Mouse (Mus musculus) forebrain, postnatal 0 days (tissue): ENCODE results near the gene Rhox2a. TPM values are rescaled to one million over a fixed set of nuclear protein-coding genes. Genes with fewer than 3 reads are reported as not detected.
"Not testable (repeated sequence)": the region's sequence is repeated elsewhere in the genome, so short reads cannot be mapped to it uniquely, and the experiment has no call there.

Experiments used
- ATAC-seq: fragments of 200-750 bp; cut with Nextera tagmentation; 2 replicates; pipeline ENCODE4 v1.8.0; 2017; ENCODE audit warnings: mild to moderate bottlenecking, moderate library complexity
- DNase-seq: peaks from one replicate; pipeline ENCODE4 v3.0.0-alpha.2; 2015
- H3K27ac ChIP-seq: fragments of 300-500 bp; sonication (generic); 2 replicates; pipeline ENCODE4 v1.5.1; 2014; ENCODE audit warnings: low read depth, mild to moderate bottlenecking, antibody characterized with exemption, low read length, moderate library complexity, mixed read lengths
- H3K27me3 ChIP-seq: fragments of 300-500 bp; sonication (generic); 2 replicates; pipeline ENCODE4 v1.6.1; 2014; ENCODE audit warnings: mild to moderate bottlenecking, low read length, mixed read lengths; ENCODE audit not compliant: insufficient read depth
- H3K36me3 ChIP-seq: fragments of 300-500 bp; sonication (generic); 2 replicates; pipeline ENCODE4 v1.6.1; 2014; ENCODE audit warnings: mild to moderate bottlenecking, moderate library complexity; ENCODE audit not compliant: insufficient read depth
- H3K4me1 ChIP-seq: fragments of 300-500 bp; sonication (generic); 2 replicates; pipeline ENCODE4 v1.6.1; 2014; ENCODE audit warnings: antibody characterized with exemption; ENCODE audit not compliant: insufficient read depth
- H3K4me2 ChIP-seq: fragments of 300-500 bp; sonication (generic); 2 replicates; pipeline ENCODE4 v1.6.1; 2014; ENCODE audit warnings: low read depth, mild to moderate bottlenecking, moderate library complexity
- H3K4me3 ChIP-seq: fragments of 300-500 bp; sonication (generic); 2 replicates; pipeline ENCODE4 v1.5.1; 2014; ENCODE audit warnings: low read depth, low read length, mixed read lengths
- H3K9ac ChIP-seq: fragments of 300-500 bp; sonication (generic); 2 replicates; pipeline ENCODE4 v1.6.1; 2014; ENCODE audit warnings: mild to moderate bottlenecking
- H3K9me3 ChIP-seq: fragments of 300-500 bp; sonication (generic); 2 replicates; pipeline ENCODE4 v1.6.1; 2016; ENCODE audit warnings: low read length
- CTCF ChIP-seq: sonication (generic); IDR thresholded peaks from 2 replicates; pipeline ENCODE4 v1.5.1; 2016; ENCODE audit warnings: antibody characterized with exemption, control low read depth, low read depth
- WGBS: fragments of 180-500 bp; shearing (Covaris S2); extraction: QIAGEN DNeasy Blood & Tissue Kit; methylation state at CpG from one replicate; pipeline ENCODE4 v1.1.7; 2014; 5-methylcytosine and 5-hydroxymethylcytosine counted together
- polyA plus RNA-seq: library from polyadenylated mRNA; unstranded; fragments of >200 nt; fragmentation: Nextera tagmentation; extraction: Ambion mirVana; gene quantifications from 2 replicates; pipeline ENCODE4 v1.2.1, GENCODE M21; 2015
- total RNA-seq: library from RNA; depleted of rRNA; stranded (reverse); fragments of >200 nt; gene quantifications from 2 replicates; pipeline ENCODE4 v1.2.3, GENCODE M21; 2014; rRNA removed

Gene Rhox2a
- total RNA-seq (not detected in 2 replicates), polyA plus RNA-seq (not detected in 2 replicates)

GRCm38 (mm10) chrX:37244676-37245075, at the start of gene Rhox2a:
Gene Rhox2a (plus strand): TSS chrX:37244976.
- H3K4me1 ChIP-seq: not testable (repeated sequence)

GRCm38 (mm10) chrX:37198676-37199075, 46.1 kb upstream of the Rhox2a start:
- no peak overlapping the region for H3K4me2 ChIP-seq
- H3K9ac ChIP-seq: no peak overlapping the region
- 76% methylated on average over 8 of the region's 8 CpGs for WGBS
- no peak for DNase-seq
- H3K27ac ChIP-seq: no peak overlapping the region
- no peaks in the 10 kb centered on the region for H3K4me1 ChIP-seq
- no peaks in the 10 kb centered on the region for H3K9me3 ChIP-seq
- no peaks in the 10 kb centered on the region for H3K36me3 ChIP-seq
- H3K4me3 ChIP-seq: no peak overlapping the region
- TF ChIP-seq CTCF: no peak
- no peak for ATAC-seq
- no peaks in the 10 kb centered on the region for H3K27me3 ChIP-seq

More at GRCm38 (mm10) chrX:37244676-37245075, at the start of gene Rhox2a:
- WGBS: no CpG with 5 or more reads among the region's 9 CpGs
- not testable (repeated sequence) for ATAC-seq, H3K9ac ChIP-seq, H3K4me2 ChIP-seq, H3K36me3 ChIP-seq, H3K9me3 ChIP-seq, H3K27me3 ChIP-seq, DNase-seq, H3K27ac ChIP-seq, H3K4me3 ChIP-seq

- Histone ChIP-seq H3K4me3 (no peak within 1 kb of the TSS), H3K9me3 (no peaks in the 10 kb centered on the region), H3K36me3 (no peaks in the 10 kb centered on the region), H3K4me1 (no peaks in the 10 kb centered on the region), H3K9ac (no peak within 1 kb of the TSS), H3K27ac (no peak within 1 kb of the TSS), H3K27me3 (no peaks in the 10 kb centered on the region), H3K4me2 (no peak within 1 kb of the TSS)
- WGBS: 92% methylated on average over 10 of the region's 10 CpGs
- ATAC-seq: no peak
- DNase-seq: no peak
- TF ChIP-seq CTCF: no peak
These were observed 33.8 kb upstream of the Rhox2a start, which contains the start of gene Gm9 for GRCm38 (mm10) chrX:37210941-37211340. Gene Gm9 (minus strand): TSS chrX:37211041.

- WGBS: 83% methylated on average over 1 of the region's 1 CpGs
- H3K4me1 ChIP-seq, ATAC-seq, H3K27ac ChIP-seq, H3K4me2 ChIP-seq, H3K27me3 ChIP-seq, H3K36me3 ChIP-seq, DNase-seq, H3K9me3 ChIP-seq, H3K4me3 ChIP-seq, H3K9ac ChIP-seq: not testable (repeated sequence)
These were observed 22.6 kb upstream of the Rhox2a start, which contains the start of gene Rhox1 for GRCm38 (mm10) chrX:37222158-37222557. Gene Rhox1 (minus strand): TSS chrX:37222258.

GRCm38 (mm10) chrX:37249619-37250018, 4.8 kb downstream of the Rhox2a start, which contains the start of gene Rhox3a:
Gene Rhox3a (plus strand): TSS chrX:37249919.
- not testable (repeated sequence) for H3K9ac ChIP-seq, H3K36me3 ChIP-seq, ATAC-seq, H3K9me3 ChIP-seq, H3K27ac ChIP-seq, H3K27me3 ChIP-seq, H3K4me1 ChIP-seq, H3K4me2 ChIP-seq, H3K4me3 ChIP-seq, DNase-seq
- 100% methylated on average over 1 of the region's 3 CpGs for WGBS

- H3K27ac ChIP-seq, H3K9me3 ChIP-seq, H3K4me3 ChIP-seq, H3K36me3 ChIP-seq, H3K9ac ChIP-seq, H3K4me2 ChIP-seq, H3K4me1 ChIP-seq, DNase-seq, H3K27me3 ChIP-seq, ATAC-seq: not testable (repeated sequence)
- WGBS: 98% methylated on average over 10 of the region's 19 CpGs
These were observed 20.3 kb downstream of the Rhox2a start, which contains the start of gene Rhox4a for GRCm38 (mm10) chrX:37265038-37265437. Gene Rhox4a (plus strand): TSS chrX:37265338.

Other genes with a start within 250 kb of the Rhox2a start
- not detected in 2 replicates for gene Sowahd, start 196.1 kb upstream of the Rhox2a start, total RNA-seq
- gene Sowahd, start 196.1 kb upstream of the Rhox2a start, polyA plus RNA-seq: 0.12 TPM in 1 of 2 replicates, not detected in the other
- gene Rpl39, start 159.6 kb upstream of the Rhox2a start, total RNA-seq: 270 and 540 TPM in 2 replicates
- gene Rpl39, start 159.6 kb upstream of the Rhox2a start, polyA plus RNA-seq: 360 and 524 TPM in 2 replicates
- 15.2 and 18.5 TPM in 2 replicates for gene Upf3b, start 134.7 kb upstream of the Rhox2a start, total RNA-seq
- gene Upf3b, start 134.7 kb upstream of the Rhox2a start, polyA plus RNA-seq: 17.8 and 21.1 TPM in 2 replicates
- 25.2 and 30.6 TPM in 2 replicates for gene Nkap, start 118.2 kb upstream of the Rhox2a start, total RNA-seq
- 10.6 and 19.5 TPM in 2 replicates for gene Nkap, start 118.2 kb upstream of the Rhox2a start, polyA plus RNA-seq
- gene Akap14, start 76.1 kb upstream of the Rhox2a start, total RNA-seq: 0.31 and 0.48 TPM in 2 replicates
- gene Akap14, start 76.1 kb upstream of the Rhox2a start, polyA plus RNA-seq: 0.18 and 0.58 TPM in 2 replicates
- 189 and 244 TPM in 2 replicates for gene Ndufa1, start 53.8 kb upstream of the Rhox2a start, total RNA-seq
- gene Ndufa1, start 53.8 kb upstream of the Rhox2a start, polyA plus RNA-seq: 644 and 741 TPM in 2 replicates
- gene Rnf113a1, start 53.7 kb upstream of the Rhox2a start, total RNA-seq: 4.2 and 7.8 TPM in 2 replicates
- gene Rnf113a1, start 53.7 kb upstream of the Rhox2a start, polyA plus RNA-seq: 22.9 and 24.0 TPM in 2 replicates
- not detected in 2 replicates for gene Gm9, start 33.9 kb upstream of the Rhox2a start, total RNA-seq
- not detected in 2 replicates for gene Gm9, start 33.9 kb upstream of the Rhox2a start, polyA plus RNA-seq
- gene Rhox1, start 22.7 kb upstream of the Rhox2a start, total RNA-seq: not detected in 2 replicates
- gene Rhox1, start 22.7 kb upstream of the Rhox2a start, polyA plus RNA-seq: not detected in 2 replicates
- not detected in 2 replicates for gene Rhox3a, start 4.9 kb downstream of the Rhox2a start, total RNA-seq
- not detected in 2 replicates for gene Rhox3a, start 4.9 kb downstream of the Rhox2a start, polyA plus RNA-seq
- not detected in 2 replicates for gene Rhox4a, start 20.4 kb downstream of the Rhox2a start, total RNA-seq
- not detected in 2 replicates for gene Rhox4a, start 20.4 kb downstream of the Rhox2a start, polyA plus RNA-seq
- not detected in 2 replicates for gene Rhox3a2, start 135.1 kb downstream of the Rhox2a start, total RNA-seq
- not detected in 2 replicates for gene Rhox3a2, start 135.1 kb downstream of the Rhox2a start, polyA plus RNA-seq
- gene Rhox4a2, start 145.9 kb downstream of the Rhox2a start, total RNA-seq: not detected in 2 replicates
- not detected in 2 replicates for gene Rhox4a2, start 145.9 kb downstream of the Rhox2a start, polyA plus RNA-seq
- gene Rhox2b, start 167.1 kb downstream of the Rhox2a start, total RNA-seq: not detected in 2 replicates
- gene Rhox2b, start 167.1 kb downstream of the Rhox2a start, polyA plus RNA-seq: not detected in 2 replicates
- not detected in 2 replicates for gene Rhox4b, start 187.5 kb downstream of the Rhox2a start, total RNA-seq
- not detected in 2 replicates for gene Rhox4b, start 187.5 kb downstream of the Rhox2a start, polyA plus RNA-seq
- gene Rhox2c, start 208.7 kb downstream of the Rhox2a start, total RNA-seq: not detected in 2 replicates
- gene Rhox2c, start 208.7 kb downstream of the Rhox2a start, polyA plus RNA-seq: not detected in 2 replicates
- not detected in 2 replicates for gene Rhox3c, start 213.6 kb downstream of the Rhox2a start, total RNA-seq
- gene Rhox3c, start 213.6 kb downstream of the Rhox2a start, polyA plus RNA-seq: not detected in 2 replicates
- not detected in 2 replicates for gene Rhox4c, start 235.4 kb downstream of the Rhox2a start, total RNA-seq
- not detected in 2 replicates for gene Rhox4c, start 235.4 kb downstream of the Rhox2a start, polyA plus RNA-seq
- gene Rhox2d, start 248.5 kb downstream of the Rhox2a start, total RNA-seq: not detected in 2 replicates
- gene Rhox2d, start 248.5 kb downstream of the Rhox2a start, polyA plus RNA-seq: not detected in 2 replicates